Mouse (Mus musculus): ENCODE results near the gene Kazn. TPM values are rescaled to one million over a fixed set of nuclear protein-coding genes. Genes with fewer than 3 reads are reported as not detected.

Gene Kazn
- polyA plus RNA-seq (2017; shearing (Covaris generic)): under 1 TPM; 0.02 to 0.61 TPM

DNA sequence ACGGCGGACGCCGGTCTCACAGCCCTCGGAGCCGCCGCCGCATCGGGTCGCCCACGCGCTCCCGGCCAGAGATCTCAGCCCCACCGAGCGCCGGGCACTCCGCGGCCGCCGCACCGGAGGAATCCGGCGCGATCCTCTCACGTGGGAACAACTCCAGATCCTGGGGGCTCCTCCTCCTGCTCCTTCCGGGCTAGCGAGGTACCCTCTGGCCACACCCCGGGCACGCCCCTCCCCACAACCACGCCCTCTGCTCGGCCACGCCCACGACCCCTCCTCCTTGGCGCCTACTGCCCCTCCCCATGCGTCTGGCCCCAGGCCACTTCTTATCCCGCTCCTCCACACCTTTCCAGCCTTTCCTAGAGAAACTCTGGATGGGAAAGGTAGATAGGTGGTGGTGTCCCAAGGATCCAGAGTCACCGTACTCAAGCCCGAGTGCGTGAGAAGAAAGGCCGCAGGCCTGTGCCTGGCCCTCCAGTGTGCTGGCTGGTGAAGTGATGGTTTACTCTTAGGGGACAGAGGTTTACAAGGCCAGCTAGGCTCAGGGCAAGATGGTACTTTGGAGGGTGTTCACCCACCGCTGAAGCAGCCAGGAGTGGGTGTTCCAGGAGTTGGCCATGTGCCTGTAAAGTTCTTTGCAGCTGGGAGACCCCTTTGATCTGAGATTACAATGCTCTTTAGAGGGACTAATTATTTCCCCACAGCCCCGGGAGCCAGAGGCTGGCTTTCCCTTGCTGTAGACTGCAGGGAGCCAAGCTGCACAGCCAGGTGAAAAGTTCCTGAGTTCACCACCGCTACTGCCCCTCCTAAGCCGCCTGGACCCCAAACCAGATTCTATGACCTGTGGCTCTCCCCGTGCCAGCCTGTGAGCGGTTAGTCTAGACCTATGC lies at the start of gene Kazn:
Gene Kazn, minus strand, starts transcription at position 162 of the 887 bp plus-strand sequence.

GRCm38 (mm10) chr4:142084131-142084899 lies 154.9 kb downstream of the Kazn start, which contains the start of gene Tmem51:
TSS of gene Tmem51 (minus strand) at chr4:142084304.

Other genes starting within 250 kb of the Kazn start
- gene Fhad1, start 224.3 kb downstream of the Kazn start, polyA plus RNA-seq (2017; shearing (Covaris generic)): 1 to 10 TPM in 1 of 2 experiments, under 1 TPM in 1; 0.07 to 1.7 TPM
- 1 to 10 TPM; 2.8 to 4.8 TPM for gene Tmem51, start 155.1 kb downstream of the Kazn start, polyA plus RNA-seq (2017; shearing (Covaris generic))

Measured in activated CD4-positive, CD25-positive, alpha-beta regulatory T cell (primary cell).